Mouse (Mus musculus): ENCODE measurements around the gene B4galt3. TPM values are rescaled to one million over a fixed set of nuclear protein-coding genes. Genes with fewer than 3 reads are reported as not detected.

B4galt3 gene
- polyA plus RNA-seq, 1 experiment from 2014 or later: 85.6 TPM

GRCm38 (mm10) chr1:171257781-171258180, 12.3 kb upstream of the B4galt3 start:
- H3K4me3 ChIP-seq: no peak overlapping the region
- H3K9me3 ChIP-seq (replicated peaks): no peaks in the 10 kb centered on the region
- H3K4me1 ChIP-seq: peaks cover 6% of the 10 kb centered on the region
- no peak overlapping the region for H3K4me2 ChIP-seq (replicated peaks)
- no peak overlapping the region for H3K9ac ChIP-seq
- 82% methylated on average over 9 of the region's 9 CpGs for WGBS
- H3K27me3 ChIP-seq: no peaks in the 10 kb centered on the region
- no peak for ATAC-seq (ENCODE audit: low FRiP score)
- H3K27ac ChIP-seq: no peak overlapping the region
- H3K36me3 ChIP-seq: no peaks in the 10 kb centered on the region

- no peaks in the 10 kb centered on the region for H3K36me3 ChIP-seq
- no peak overlapping the region for H3K9ac ChIP-seq
- no peaks in the 10 kb centered on the region for H3K27me3 ChIP-seq
- no peaks in the 10 kb centered on the region for H3K9me3 ChIP-seq (replicated peaks)
- 80% methylated on average over 17 of the region's 17 CpGs for WGBS
- no peak overlapping the region for H3K4me2 ChIP-seq (replicated peaks)
- no peak for ATAC-seq (ENCODE audit: low FRiP score)
- H3K4me3 ChIP-seq: no peak overlapping the region
- peaks cover 11% of the 10 kb centered on the region for H3K4me1 ChIP-seq
- no peak overlapping the region for H3K27ac ChIP-seq
Observed at GRCm38 (mm10) chr1:171258921-171259320, 11.2 kb upstream of the B4galt3 start.

- WGBS: 81% methylated on average over 3 of the region's 3 CpGs
- Histone ChIP-seq H3K27ac (no peak overlapping the region), H3K27me3 (no peaks in the 10 kb centered on the region), H3K36me3 (no peaks in the 10 kb centered on the region), H3K4me2 (replicated peaks) (no peak overlapping the region), H3K4me1 (peaks cover 11% of the 10 kb centered on the region), H3K9ac (no peak overlapping the region), H3K4me3 (no peak overlapping the region), H3K9me3 (replicated peaks) (no peaks in the 10 kb centered on the region)
- ATAC-seq (ENCODE audit: low FRiP score): no peak
Observed at GRCm38 (mm10) chr1:171260316-171260715, 9.8 kb upstream of the B4galt3 start.

GRCm38 (mm10) chr1:171262594-171263130, 7.5 kb upstream of the B4galt3 start:
- Histone ChIP-seq H3K27ac (peak overlapping the region; percentile 64), H3K9me3 (replicated peaks) (no peaks in the 10 kb centered on the region), H3K4me3 (peak overlapping the region; percentile 22), H3K36me3 (no peaks in the 10 kb centered on the region), H3K9ac (peak overlapping the region; percentile 41), H3K27me3 (no peaks in the 10 kb centered on the region), H3K4me1 (peaks cover 11% of the 10 kb centered on the region), H3K4me2 (replicated peaks) (peak overlapping the region; percentile 51)
- WGBS: 6% methylated on average over 8 of the region's 8 CpGs
- peak; percentile 68 for ATAC-seq (ENCODE audit: low FRiP score)

- H3K9ac ChIP-seq: no peak overlapping the region
- WGBS: 6% methylated on average over 2 of the region's 2 CpGs
- H3K4me3 ChIP-seq: peak overlapping the region; percentile 22
- peaks cover 11% of the 10 kb centered on the region for H3K4me1 ChIP-seq
- peak overlapping the region; percentile 64 for H3K27ac ChIP-seq
- peak; percentile 90 for ATAC-seq (ENCODE audit: low FRiP score)
- no peaks in the 10 kb centered on the region for H3K27me3 ChIP-seq
- H3K36me3 ChIP-seq: no peaks in the 10 kb centered on the region
- peak overlapping the region; percentile 51 for H3K4me2 ChIP-seq (replicated peaks)
- H3K9me3 ChIP-seq (replicated peaks): no peaks in the 10 kb centered on the region
Observed at GRCm38 (mm10) chr1:171263185-171263611, 6.9 kb upstream of the B4galt3 start.

GRCm38 (mm10) chr1:171263666-171264461, 6.3 kb upstream of the B4galt3 start:
- no peaks in the 10 kb centered on the region for H3K36me3 ChIP-seq
- H3K27me3 ChIP-seq: no peaks in the 10 kb centered on the region
- H3K9ac ChIP-seq: no peak overlapping the region
- peak overlapping the region; percentile 64 for H3K27ac ChIP-seq
- peaks cover 11% of the 10 kb centered on the region for H3K4me1 ChIP-seq
- 0 out of 2 replicates have a peak, but pooled peaks have one; percentile 3 for ATAC-seq (ENCODE audit: low FRiP score)
- H3K9me3 ChIP-seq (replicated peaks): no peaks in the 10 kb centered on the region
- peak overlapping the region; percentile 51; the same call in 1 of the 2 replicates for H3K4me2 ChIP-seq (replicated peaks)
- WGBS: 82% methylated on average over 3 of the region's 3 CpGs
- H3K4me3 ChIP-seq: no peak overlapping the region

GRCm38 (mm10) chr1:171265971-171266744, 4.0 kb upstream of the B4galt3 start:
- H3K27me3 ChIP-seq: no peaks in the 10 kb centered on the region
- no peaks in the 10 kb centered on the region for H3K36me3 ChIP-seq
- no peaks in the 10 kb centered on the region for H3K9me3 ChIP-seq (replicated peaks)
- no peak for ATAC-seq (ENCODE audit: low FRiP score)
- no peak overlapping the region for H3K27ac ChIP-seq
- H3K4me3 ChIP-seq: no peak overlapping the region
- no peak overlapping the region for H3K4me2 ChIP-seq (replicated peaks)
- WGBS: 79% methylated on average over 4 of the region's 4 CpGs
- H3K4me1 ChIP-seq: peaks cover 19% of the 10 kb centered on the region
- H3K9ac ChIP-seq: no peak overlapping the region

- no peak overlapping the region for H3K9ac ChIP-seq
- ATAC-seq (ENCODE audit: low FRiP score): no peak
- no peak overlapping the region for H3K27ac ChIP-seq
- no peak overlapping the region for H3K4me3 ChIP-seq
- H3K4me2 ChIP-seq (replicated peaks): no peak overlapping the region
- H3K4me1 ChIP-seq: peaks cover 16% of the 10 kb centered on the region
- 64% methylated on average over 1 of the region's 1 CpGs for WGBS
- H3K27me3 ChIP-seq: no peaks in the 10 kb centered on the region
- H3K9me3 ChIP-seq (replicated peaks): no peaks in the 10 kb centered on the region
- peaks cover 14% of the 10 kb centered on the region for H3K36me3 ChIP-seq
Observed at GRCm38 (mm10) chr1:171268341-171268740, 1.8 kb upstream of the B4galt3 start.

GRCm38 (mm10) chr1:171270573-171270900, 409 bp downstream of the B4galt3 start:
- Histone ChIP-seq H3K36me3 (peaks cover 36% of the 10 kb centered on the region), H3K9ac (peak overlapping the region; percentile 87), H3K4me2 (replicated peaks) (peak overlapping the region; percentile 96), H3K4me1 (peaks cover 14% of the 10 kb centered on the region), H3K27me3 (no peaks in the 10 kb centered on the region), H3K4me3 (peak overlapping the region; percentile 74), H3K27ac (no peak overlapping the region; the same call in 1 of the 2 replicates), H3K9me3 (replicated peaks) (no peaks in the 10 kb centered on the region)
- 2% methylated on average over 19 of the region's 19 CpGs for WGBS
- peak; percentile 85 for ATAC-seq (ENCODE audit: low FRiP score)

GRCm38 (mm10) chr1:171271196-171271595, 1.1 kb downstream of the B4galt3 start:
- Histone ChIP-seq H3K9me3 (replicated peaks) (no peaks in the 10 kb centered on the region), H3K27me3 (no peaks in the 10 kb centered on the region), H3K4me3 (peak overlapping the region; percentile 74), H3K36me3 (peaks cover 42% of the 10 kb centered on the region), H3K27ac (no peak overlapping the region), H3K9ac (peak overlapping the region; percentile 87), H3K4me2 (replicated peaks) (peak overlapping the region; percentile 96), H3K4me1 (peaks cover 14% of the 10 kb centered on the region)
- ATAC-seq (ENCODE audit: low FRiP score): no peak
- 54% methylated on average over 9 of the region's 9 CpGs for WGBS

- peak overlapping the region; percentile 96; the same call in 1 of the 2 replicates for H3K4me2 ChIP-seq (replicated peaks)
- H3K4me1 ChIP-seq: peaks cover 14% of the 10 kb centered on the region
- WGBS: 73% methylated on average over 10 of the region's 10 CpGs
- H3K27me3 ChIP-seq: no peaks in the 10 kb centered on the region
- H3K9me3 ChIP-seq (replicated peaks): no peaks in the 10 kb centered on the region
- peaks cover 47% of the 10 kb centered on the region for H3K36me3 ChIP-seq
- no peak for ATAC-seq (ENCODE audit: low FRiP score)
- H3K9ac ChIP-seq: peak overlapping the region; percentile 27; the same call in 1 of the 2 replicates
- H3K4me3 ChIP-seq: no peak overlapping the region
- H3K27ac ChIP-seq: no peak overlapping the region
Observed at GRCm38 (mm10) chr1:171271622-171272021, 1.5 kb downstream of the B4galt3 start.

- H3K36me3 ChIP-seq: peaks cover 51% of the 10 kb centered on the region
- H3K4me3 ChIP-seq: no peak overlapping the region
- H3K4me2 ChIP-seq (replicated peaks): peak overlapping the region; percentile 96; the same call in 1 of the 2 replicates
- H3K27ac ChIP-seq: no peak overlapping the region
- 86% methylated on average over 3 of the region's 3 CpGs for WGBS
- ATAC-seq (ENCODE audit: low FRiP score): no peak
- 0 out of 2 replicates have a peak overlapping the region, but pooled peaks have one; percentile 27 for H3K9ac ChIP-seq
- H3K9me3 ChIP-seq (replicated peaks): no peaks in the 10 kb centered on the region
- H3K27me3 ChIP-seq: no peaks in the 10 kb centered on the region
- H3K4me1 ChIP-seq: peaks cover 14% of the 10 kb centered on the region
Observed at GRCm38 (mm10) chr1:171272086-171272485, 2.0 kb downstream of the B4galt3 start.
